Mouse (Mus musculus) kidney, adult 2 months (tissue): ENCODE results near the gene Btbd1. TPM values are rescaled to one million over a fixed set of nuclear protein-coding genes. Genes with fewer than 3 reads are reported as not detected.

Experiments used
- DNase-seq: peaks from one replicate; pipeline ENCODE4 v3.0.0; 2021
- H3K27ac ChIP-seq: fragments of 200-500 bp; 2 replicates; pipeline ENCODE4 v1.5.1; 2012; ENCODE audit warnings: low read depth, low read length, control low read depth, inconsistent platforms; ENCODE audit not compliant: insufficient read depth
- H3K27me3 ChIP-seq: fragments of 200-500 bp; replicated peaks from 2 replicates; pipeline ENCODE4 v1.6.1; 2012; ENCODE audit warnings: mild to moderate bottlenecking, moderate library complexity, low read length, inconsistent platforms; ENCODE audit not compliant: control insufficient read depth, insufficient read depth
- H3K36me3 ChIP-seq: fragments of 200-500 bp; 2 replicates; pipeline ENCODE4 v1.6.1; 2012; ENCODE audit warnings: mild to moderate bottlenecking, moderate library complexity, low read length, inconsistent platforms; ENCODE audit not compliant: control insufficient read depth, insufficient read depth
- H3K4me1 ChIP-seq: fragments of 200-500 bp; 2 replicates; pipeline ENCODE4 v1.6.1; 2011; ENCODE audit warnings: low read length; ENCODE audit not compliant: control insufficient read depth, insufficient read depth
- H3K4me3 ChIP-seq: fragments of 200-500 bp; 2 replicates; pipeline ENCODE4 v1.5.1; 2011; ENCODE audit warnings: mild to moderate bottlenecking, low read depth, low read length, control low read depth; ENCODE audit not compliant: insufficient read depth
- CTCF ChIP-seq: fragments of 200-500 bp; conservative IDR thresholded peaks from 2 replicates; pipeline ENCODE4 v1.5.1; 2011; ENCODE audit warnings: low read depth, mild to moderate bottlenecking, control low read depth, low read length, moderate library complexity, mixed read lengths; ENCODE audit not compliant: insufficient read depth, insufficient read length
- POLR2A ChIP-seq: fragments of 200-500 bp; IDR thresholded peaks from one replicate; pipeline ENCODE4 v1.6.1; 2011; ENCODE audit warnings: low read depth, low read length, control low read depth
- WGBS: fragments of 180-500 bp; shearing (Covaris S2); methylation state at CpG from one replicate; pipeline ENCODE4 v1.1.7; 2018; 5-methylcytosine and 5-hydroxymethylcytosine counted together
- polyA plus RNA-seq: library from polyadenylated mRNA; depleted of rRNA; stranded (reverse); fragments of >200 nt; gene quantifications from 2 replicates; pipeline ENCODE4 v1.2.3, GENCODE M21; 2012

Btbd1 gene
- polyA plus RNA-seq, 1 experiment: 28.1 TPM

GRCm38 (mm10) chr7:81858968-81859721 lies 29.9 kb upstream of the Btbd1 start, which contains the start of gene Tm6sf1:
Gene Tm6sf1 (plus strand): TSS chr7:81859001.
- 1% methylated on average over 64 of the region's 64 CpGs for WGBS
- Histone ChIP-seq H3K36me3 (no peaks in the 10 kb centered on the region), H3K27me3 (no peaks in the 10 kb centered on the region), H3K4me3 (peak within 1 kb of the TSS; percentile 47), H3K4me1 (no peaks in the 10 kb centered on the region), H3K27ac (no peak within 1 kb of the TSS)
- DNase-seq: peak; percentile 52
- TF ChIP-seq POLR2A (no peak), CTCF (no peak)

- DNase-seq: no peak
- Histone ChIP-seq H3K27ac (no peak overlapping the region), H3K36me3 (no peaks in the 10 kb centered on the region), H3K27me3 (no peaks in the 10 kb centered on the region), H3K4me1 (no peaks in the 10 kb centered on the region), H3K4me3 (no peak overlapping the region)
- TF ChIP-seq POLR2A (no peak), CTCF (no peak)
- 26% methylated on average over 9 of the region's 9 CpGs for WGBS
Observed at GRCm38 (mm10) chr7:81858236-81858635, 29.0 kb upstream of the Btbd1 start.

- H3K27me3 ChIP-seq: no peaks in the 10 kb centered on the region
- 70% methylated on average over 4 of the region's 4 CpGs for WGBS
- no peak overlapping the region for H3K4me3 ChIP-seq
- DNase-seq: no peak
- TF ChIP-seq CTCF (no peak), POLR2A (no peak)
- H3K4me1 ChIP-seq: peaks cover 3% of the 10 kb centered on the region; the same call in 1 of the 2 replicates
- H3K36me3 ChIP-seq: no peaks in the 10 kb centered on the region
- no peak overlapping the region for H3K27ac ChIP-seq
Observed at GRCm38 (mm10) chr7:81856221-81856620, 27.0 kb upstream of the Btbd1 start.

GRCm38 (mm10) chr7:81855694-81856093 lies 26.5 kb upstream of the Btbd1 start, which contains the start of gene Gm10160:
Gene Gm10160 (minus strand): TSS chr7:81855794.
- peaks cover 3% of the 10 kb centered on the region; the same call in 1 of the 2 replicates for H3K4me1 ChIP-seq
- no peak within 1 kb of the TSS for H3K27ac ChIP-seq
- TF ChIP-seq POLR2A (no peak), CTCF (no peak)
- no peaks in the 10 kb centered on the region for H3K27me3 ChIP-seq
- H3K4me3 ChIP-seq: no peak within 1 kb of the TSS
- WGBS: 93% methylated on average over 1 of the region's 1 CpGs
- no peak for DNase-seq
- no peaks in the 10 kb centered on the region for H3K36me3 ChIP-seq

- H3K36me3 ChIP-seq: no peaks in the 10 kb centered on the region
- WGBS: 53% methylated on average over 8 of the region's 8 CpGs
- TF ChIP-seq POLR2A: no peak
- TF ChIP-seq CTCF: no peak
- H3K4me1 ChIP-seq: peaks cover 3% of the 10 kb centered on the region; the same call in 1 of the 2 replicates
- DNase-seq: no peak
- no peak overlapping the region for H3K4me3 ChIP-seq
- H3K27ac ChIP-seq: no peak overlapping the region
- no peaks in the 10 kb centered on the region for H3K27me3 ChIP-seq
Observed at GRCm38 (mm10) chr7:81854568-81855307, 25.5 kb upstream of the Btbd1 start.

- Histone ChIP-seq H3K27me3 (no peaks in the 10 kb centered on the region), H3K36me3 (no peaks in the 10 kb centered on the region), H3K27ac (peak overlapping the region; percentile 70), H3K4me1 (peaks cover 3% of the 10 kb centered on the region; the same call in 1 of the 2 replicates), H3K4me3 (no peak overlapping the region)
- 72% methylated on average over 3 of the region's 3 CpGs for WGBS
- no peak for TF ChIP-seq POLR2A
- no peak for TF ChIP-seq CTCF
- peak; percentile 57 for DNase-seq
Observed at GRCm38 (mm10) chr7:81851706-81852105, 22.5 kb upstream of the Btbd1 start.

GRCm38 (mm10) chr7:81850171-81850570 lies 20.9 kb upstream of the Btbd1 start:
- WGBS: 61% methylated on average over 6 of the region's 6 CpGs
- H3K27ac ChIP-seq: no peak overlapping the region
- no peak for DNase-seq
- H3K4me3 ChIP-seq: no peak overlapping the region
- peaks cover 3% of the 10 kb centered on the region; the same call in 1 of the 2 replicates for H3K4me1 ChIP-seq
- no peak for TF ChIP-seq CTCF
- no peak for TF ChIP-seq POLR2A
- H3K27me3 ChIP-seq: no peaks in the 10 kb centered on the region
- no peaks in the 10 kb centered on the region for H3K36me3 ChIP-seq
